Mouse (Mus musculus) cerebellum, adult 2 months (tissue): Measurements from ENCODE around the gene Lsm2.

Source experiments
- CTCF ChIP-seq: fragments of 200-500 bp; IDR thresholded peaks from 2 replicates; pipeline ENCODE4 v1.5.1; 2011; ENCODE audit warnings: low read depth, mild to moderate bottlenecking, control low read depth, low read length, moderate library complexity, borderline replicate concordance; ENCODE audit not compliant: insufficient read depth
- POLR2A ChIP-seq: fragments of 200-500 bp; IDR thresholded peaks from 2 replicates; pipeline ENCODE4 v1.6.1; 2011; ENCODE audit warnings: low read length, control low read depth, borderline replicate concordance; ENCODE audit not compliant: insufficient read depth

GRCm38 (mm10) chr17:34937960-34938505, 43.6 kb upstream of the Lsm2 start:
- no peak for TF ChIP-seq CTCF
- no peak for TF ChIP-seq POLR2A
